Mouse (Mus musculus) adrenal gland, postnatal 10 days (tissue): ENCODE data around the gene Slc8a1. TPM values are rescaled to one million over a fixed set of nuclear protein-coding genes. Genes with fewer than 3 reads are reported as not detected.

ENCODE experiments used
- DNase-seq: peaks from one replicate; pipeline ENCODE4 v3.0.0; 2021; ENCODE audit warnings: mixed read lengths
- total RNA-seq, 2 experiments: library from RNA; stranded (reverse); gene quantifications; 2 replicates each; pipeline ENCODE4 v1.2.3; 2021

Gene Slc8a1
- total RNA-seq, 2 experiments from 2014 or later: 15.8 to 21.1 TPM

DNA sequence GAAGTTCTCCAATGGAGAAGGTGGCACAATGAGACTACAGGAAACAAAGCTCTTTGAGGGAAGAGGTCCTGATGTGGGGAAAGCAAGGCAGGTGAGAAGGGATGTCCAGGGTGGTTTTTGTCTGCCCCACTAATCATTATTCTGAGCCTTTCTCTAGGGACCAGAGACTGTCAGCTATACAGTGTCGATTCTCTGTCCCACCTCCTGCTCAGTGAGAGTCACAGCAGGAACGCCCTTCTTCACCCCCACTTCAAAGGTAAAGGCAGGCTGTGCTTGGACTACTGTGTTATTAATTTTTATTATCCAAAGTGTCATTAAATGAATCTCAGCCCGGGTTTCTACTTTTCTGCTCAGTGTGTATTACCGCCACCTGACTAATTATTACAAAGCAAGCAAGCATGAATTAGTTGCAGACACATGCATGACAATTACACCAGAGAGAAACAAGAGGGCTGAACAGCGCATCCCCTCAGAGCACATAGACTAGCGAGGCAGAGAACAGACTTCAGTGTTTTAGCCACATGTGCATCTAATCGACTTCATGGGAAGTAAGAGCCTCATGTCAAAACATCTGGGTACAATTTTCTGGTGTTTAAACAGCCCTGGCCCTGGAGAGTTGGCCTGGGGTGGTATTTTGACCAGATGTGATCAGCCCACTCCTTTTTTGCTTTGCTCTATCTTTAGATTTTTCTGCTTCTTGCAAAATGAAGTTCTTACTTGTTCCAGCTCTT lies 402.0 kb downstream of the Slc8a1 start:
- DNase-seq: no peak

GRCm38 (mm10) chr17:81335526-81335925 lies 402.7 kb downstream of the Slc8a1 start:
- no peak for DNase-seq
